Mouse (Mus musculus) heart, embryonic 13.5 days (tissue): ENCODE results near the gene Deup1. TPM values are rescaled to one million over a fixed set of nuclear protein-coding genes. Genes with fewer than 3 reads are reported as not detected.

Source experiments
- ATAC-seq: fragments of 200-750 bp; cut with Nextera tagmentation; 2 replicates; pipeline ENCODE4 v1.8.0; 2017; ENCODE audit warnings: moderate TSS enrichment; ENCODE audit not compliant: insufficient number of reproducible peaks, low FRiP score, low TSS enrichment; ENCODE audit errors: extremely low read depth
- H3K27ac ChIP-seq: fragments of 300-500 bp; sonication (generic); replicated peaks from 2 replicates; pipeline ENCODE4 v1.5.1; 2015; ENCODE audit warnings: moderate library complexity, mild to moderate bottlenecking, inconsistent platforms
- H3K27me3 ChIP-seq: fragments of 300-500 bp; sonication (generic); replicated peaks from 2 replicates; pipeline ENCODE4 v1.6.1; 2015; ENCODE audit warnings: mild to moderate bottlenecking, inconsistent platforms
- H3K36me3 ChIP-seq: fragments of 300-500 bp; sonication (generic); 2 replicates; pipeline ENCODE4 v1.6.1; 2015; ENCODE audit warnings: mild to moderate bottlenecking, inconsistent platforms
- H3K4me1 ChIP-seq: fragments of 300-500 bp; sonication (generic); 2 replicates; pipeline ENCODE4 v1.6.1; 2015; ENCODE audit warnings: inconsistent platforms
- H3K4me2 ChIP-seq: fragments of 300-500 bp; sonication (generic); 2 replicates; pipeline ENCODE4 v1.6.1; 2015; ENCODE audit warnings: inconsistent platforms, mild to moderate bottlenecking, moderate library complexity
- H3K4me3 ChIP-seq: fragments of 300-500 bp; sonication (generic); 2 replicates; pipeline ENCODE4 v1.5.1; 2015; ENCODE audit warnings: moderate library complexity, mild to moderate bottlenecking, inconsistent platforms
- H3K9ac ChIP-seq: fragments of 300-500 bp; sonication (generic); 2 replicates; pipeline ENCODE4 v1.6.1; 2015; ENCODE audit warnings: inconsistent platforms, mild to moderate bottlenecking, moderate library complexity
- H3K9me3 ChIP-seq: fragments of 300-500 bp; sonication (generic); 2 replicates; pipeline ENCODE4 v1.6.1; 2016; ENCODE audit warnings: inconsistent platforms
- WGBS: fragments of 180-500 bp; shearing (Covaris S2); methylation state at CpG from one replicate; pipeline ENCODE4 v1.1.7; 2015; ENCODE audit warnings: mixed read lengths; 5-methylcytosine and 5-hydroxymethylcytosine counted together
- polyA plus RNA-seq: library from polyadenylated mRNA; unstranded; fragments of >200 nt; fragmentation: Nextera tagmentation; extraction: Ambion mirVana; gene quantifications from 2 replicates; pipeline ENCODE4 v1.2.1, GENCODE M21; 2015

The Deup1 gene
- polyA plus RNA-seq, 1 experiment from 2014 or later = 0.15 TPM

GRCm38 (mm10) chr9:15512918-15513317, 114.8 kb downstream of the Deup1 start:
- H3K9ac ChIP-seq = no peak overlapping the region
- 0 out of 2 replicates have a peak, but pooled peaks cover 3% of the 10 kb centered on the region for H3K36me3 ChIP-seq
- no peaks in the 10 kb centered on the region for H3K9me3 ChIP-seq
- no peak for ATAC-seq
- H3K4me3 ChIP-seq = no peak overlapping the region
- peaks cover 67% of the 10 kb centered on the region for H3K4me1 ChIP-seq
- peak overlapping the region; percentile 34 for H3K4me2 ChIP-seq
- peak overlapping the region; percentile 51; the same call in 1 of the 2 replicates for H3K27ac ChIP-seq
- 19% methylated on average over 7 of the region's 7 CpGs for WGBS
- no peaks in the 10 kb centered on the region for H3K27me3 ChIP-seq

DNA sequence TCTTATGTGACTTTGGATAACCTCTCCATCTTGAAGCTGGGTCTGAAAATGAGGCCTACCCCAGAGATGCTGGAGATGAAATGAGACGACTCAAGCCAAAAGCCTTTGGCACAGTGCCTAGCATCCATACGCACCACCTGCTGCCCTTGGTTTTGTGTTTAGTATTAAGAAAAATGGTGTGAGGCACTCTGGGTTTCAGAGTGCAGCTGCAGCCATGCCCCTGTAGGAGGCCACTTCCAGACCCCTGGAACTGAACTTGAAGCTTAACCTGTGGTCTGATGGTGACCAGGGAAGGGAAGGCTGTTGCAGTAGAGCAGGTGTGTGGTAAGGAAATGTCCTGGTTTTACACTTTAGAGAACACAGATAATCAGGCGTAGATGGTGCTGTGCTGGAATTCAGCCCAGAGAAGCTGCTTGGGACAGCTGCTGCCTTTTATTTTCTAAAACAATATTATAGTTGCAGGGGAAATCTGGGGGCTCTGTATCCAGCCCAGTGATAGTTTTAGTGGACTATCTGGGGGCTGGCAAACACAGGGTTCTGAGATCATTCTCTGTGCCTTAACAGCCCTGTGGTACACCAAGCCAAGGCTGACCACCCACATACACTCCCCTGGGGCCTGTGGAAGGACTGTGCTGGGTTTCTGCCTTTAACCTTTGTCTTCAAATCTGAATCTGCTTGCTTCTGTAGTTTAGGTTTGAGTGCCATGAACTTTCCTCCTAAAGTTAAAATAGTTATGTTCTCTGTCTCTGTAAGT, 117.0 kb downstream of the Deup1 start:
- Histone ChIP-seq H3K27me3 (no peaks in the 10 kb centered on the region), H3K4me3 (no peak overlapping the region), H3K27ac (no peak overlapping the region), H3K9me3 (no peaks in the 10 kb centered on the region), H3K36me3 (0 out of 2 replicates have a peak, but pooled peaks cover 3% of the 10 kb centered on the region), H3K9ac (no peak overlapping the region), H3K4me2 (no peak overlapping the region), H3K4me1 (peaks cover 69% of the 10 kb centered on the region)
- 53% methylated on average over 3 of the region's 3 CpGs for whole genome bisulfite sequencing
- ATAC-seq = no peak

Other genes with a start within 250 kb of the Deup1 start
- 1.6 and 2.3 TPM in 2 replicates for gene Smco4, start 134.5 kb downstream of the Deup1 start, polyA plus RNA-seq
- 6.9 and 8.9 TPM in 2 replicates for gene Slc36a4, start 81.8 kb upstream of the Deup1 start, polyA plus RNA-seq
- gene Mtnr1b, start 246.6 kb upstream of the Deup1 start, polyA plus RNA-seq = not detected in 2 replicates